Mouse (Mus musculus) left cerebral cortex, adult 8-10 months (tissue): ENCODE data around the gene Defa28. TPM values are rescaled to one million over a fixed set of nuclear protein-coding genes. Genes with fewer than 3 reads are reported as not detected.
"Not testable (repeated sequence)": the region's sequence is repeated elsewhere in the genome, so short reads cannot be mapped to it uniquely, and the experiment has no call there.

Source experiments
- DNase-seq, 2 experiments: peaks; one replicate each; pipeline ENCODE4 v3.0.0; 2022; ENCODE audit warnings: low spot score in 2 of 2
- total RNA-seq, 4 experiments: library from RNA; stranded (reverse); gene quantifications; 2 replicates each; pipeline ENCODE4 v1.2.4; 2022

The Defa28 gene
- not detected for total RNA-seq

DNA sequence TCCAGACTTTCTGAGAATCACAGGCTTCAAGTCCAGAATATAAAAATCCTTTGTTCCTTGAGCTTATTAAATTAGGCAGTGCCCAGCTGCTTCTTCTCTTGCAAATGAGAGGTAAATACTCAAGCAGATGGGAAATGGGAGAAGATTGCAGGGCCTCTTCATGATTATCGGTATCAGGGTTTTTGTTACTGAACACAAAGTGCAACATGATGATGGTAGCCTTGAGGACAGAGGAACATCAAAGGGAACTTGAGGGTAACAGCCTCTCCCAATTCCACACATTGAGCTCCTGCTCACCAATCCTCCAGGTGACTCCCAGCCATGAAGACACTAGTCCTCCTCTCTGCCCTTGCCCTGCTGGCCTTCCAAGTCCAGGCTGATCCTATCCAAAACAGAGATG is at the start of gene Defa28:
Defa28 (plus strand) TSS at position 301 of the 400 bp plus-strand sequence.
- DNase-seq: not testable (repeated sequence)

DNA sequence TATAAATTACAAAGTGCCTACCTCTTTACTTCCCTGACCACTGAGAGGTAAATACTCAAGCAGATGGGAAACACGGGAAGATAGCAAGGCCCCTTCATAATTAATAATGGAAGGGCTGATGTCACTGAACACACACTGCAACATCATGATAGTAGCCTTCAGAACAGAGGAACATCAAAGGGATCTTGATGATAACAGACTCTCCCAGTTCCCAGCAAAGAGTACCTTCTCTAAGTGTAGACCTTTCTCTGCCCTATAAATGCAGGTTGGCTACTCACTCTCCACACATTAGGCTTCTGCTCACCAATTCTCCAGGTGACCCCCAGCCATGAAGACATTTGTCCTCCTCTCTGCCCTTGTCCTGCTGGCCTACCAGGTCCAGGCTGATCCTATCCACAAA is 17.7 kb upstream of the Defa28 start, which contains the start of gene Defa37:
Defa37 (plus strand) TSS at position 301 of the 400 bp plus-strand sequence.
- DNase-seq: not testable (repeated sequence)

DNA sequence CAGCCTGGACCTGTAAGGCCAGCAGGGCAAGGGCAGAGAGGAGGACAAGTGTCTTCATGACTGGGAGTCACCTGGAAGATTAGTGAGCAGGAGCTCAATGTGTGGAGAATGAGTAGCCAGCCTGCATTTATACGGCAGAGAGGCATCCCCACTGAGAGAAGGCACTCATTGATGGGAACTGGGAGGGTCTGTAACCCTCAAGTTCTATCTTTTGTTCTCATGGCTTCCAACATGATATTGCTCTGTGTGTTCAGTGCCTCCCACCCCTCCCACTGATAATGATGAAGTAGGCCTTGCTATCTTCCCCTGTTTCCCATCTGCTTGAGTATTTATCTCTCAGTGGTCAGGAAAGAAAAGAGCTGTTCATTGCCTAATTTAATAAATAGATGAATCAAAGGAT is 11.6 kb downstream of the Defa28 start, which contains the start of gene Gm7861:
Gm7861 (minus strand) TSS at position 101 of the 400 bp plus-strand sequence.
- DNase-seq: not testable (repeated sequence)

DNA sequence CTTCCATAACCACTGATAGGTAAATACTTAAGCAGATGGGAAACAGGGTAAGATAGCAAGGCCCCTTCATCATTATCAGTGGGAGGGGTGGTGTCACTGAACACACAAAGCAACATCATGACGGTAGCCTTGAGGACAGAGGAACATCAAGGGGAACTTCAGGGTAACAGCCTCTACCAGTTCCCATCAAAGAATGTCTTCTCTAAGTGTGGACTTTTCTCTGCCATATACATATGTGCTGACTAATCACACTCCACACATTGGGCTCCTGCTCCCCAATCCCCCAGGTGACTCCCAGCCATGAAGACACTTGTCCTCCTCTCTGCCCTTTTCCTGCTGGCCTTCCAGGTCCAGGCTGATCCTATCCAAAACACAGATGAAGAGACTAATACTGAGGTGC is 35.1 kb downstream of the Defa28 start, which contains the start of gene Defa26:
Defa26 (plus strand) TSS at position 301 of the 400 bp plus-strand sequence.
- DNase-seq: not testable (repeated sequence)

Other genes with a start within 250 kb of the Defa28 start
- gene Defa2, start 204.5 kb upstream of the Defa28 start, total RNA-seq: not detected
- gene Defa33, start 191.2 kb upstream of the Defa28 start, total RNA-seq: not detected
- not detected for gene Defa36, start 155.6 kb upstream of the Defa28 start, total RNA-seq
- gene Gm7849, start 126.4 kb upstream of the Defa28 start, total RNA-seq: not detected
- gene Defa20, start 73.7 kb upstream of the Defa28 start, total RNA-seq: not detected
- gene Defa32, start 54.0 kb upstream of the Defa28 start, total RNA-seq: not detected
- not detected for gene Defa37, start 17.6 kb upstream of the Defa28 start, total RNA-seq
- gene Gm7861, start 11.5 kb downstream of the Defa28 start, total RNA-seq: not detected
- gene Defa26, start 35.2 kb downstream of the Defa28 start, total RNA-seq: not detected
- not detected for gene Defa17, start 72.8 kb downstream of the Defa28 start, total RNA-seq
- not detected for gene Defa34, start 82.8 kb downstream of the Defa28 start, total RNA-seq
- not detected for gene AY761184, start 120.6 kb downstream of the Defa28 start, total RNA-seq
- gene Defa24, start 151.5 kb downstream of the Defa28 start, total RNA-seq: not detected
- not detected for gene Defb50, start 240.5 kb downstream of the Defa28 start, total RNA-seq